Mouse (Mus musculus): ENCODE measurements at regions not wholly inside any gene's neighbourhood (a gene's known extent, or its start where the extent isn't known, plus 50 kb on each side); places are given as distances from the start of the nearest gene placed in this dataset.

DNA sequence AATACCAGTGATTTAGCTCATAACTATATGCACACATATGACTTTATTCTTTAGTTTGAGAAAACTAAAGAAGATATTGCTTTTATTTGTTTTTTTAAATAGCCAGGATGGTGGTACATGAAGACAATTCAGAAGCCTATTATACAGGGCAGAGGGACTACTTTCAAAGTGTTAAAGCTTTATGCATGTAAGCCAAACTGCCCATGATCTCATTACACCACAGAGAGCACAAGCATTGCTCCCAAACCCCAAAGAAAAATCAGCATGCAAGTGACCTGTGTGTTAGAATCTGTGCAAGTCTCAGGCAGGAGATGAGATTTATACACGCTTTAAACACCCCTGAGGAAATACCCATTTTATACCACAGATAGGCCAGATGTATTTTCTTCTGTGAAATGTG lies 114.6 kb upstream of the Fam92a start:
- no peak for TF ChIP-seq GATA1 (IDR thresholded peaks at IDR 0.05; ENCODE audit: borderline replicate concordance, low read length)
- no peak for TF ChIP-seq FLI1 (IDR thresholded peaks at IDR 0.05; ENCODE audit: low read length)

Data from megakaryocyte, embryonic 14.5 days (primary cell).